Mouse (Mus musculus): ENCODE results near the gene Setdb1. TPM values are rescaled to one million over a fixed set of nuclear protein-coding genes. Genes with fewer than 3 reads are reported as not detected.

Gene Setdb1
- polyA plus RNA-seq, 1 experiment from 2014 or later: 20.1 TPM

- Histone ChIP-seq H3K4me3 (ENCODE audit: low read length) (peak overlapping the region; percentile 93), H3K4me1 (ENCODE audit: control insufficient read depth, insufficient read depth, low read length) (peaks cover 34% of the 10 kb centered on the region), H3K27me3 (ENCODE audit: control insufficient read depth, insufficient read depth, low read length) (no peaks in the 10 kb centered on the region), H3K9ac (ENCODE audit: low read length) (no peak overlapping the region; the same call in 1 of the 2 replicates), H3K36me3 (ENCODE audit: control insufficient read depth, insufficient read depth) (no peaks in the 10 kb centered on the region), H3K27ac (ENCODE audit: low read length) (no peak overlapping the region), H3K9me3 (replicated peaks; ENCODE audit: control insufficient read depth, low read length) (no peaks in the 10 kb centered on the region), H3K4me2 (ENCODE audit: low read depth, low read length) (peak overlapping the region; percentile 94)
- WGBS: 67% methylated on average over 6 of the region's 6 CpGs
- ATAC-seq (replicated peaks; ENCODE audit: extremely low read depth, insufficient read depth, low FRiP score): no peak
These were observed 42.9 kb downstream of the Setdb1 start for GRCm38 (mm10) chr3:95314075-95314474.

- no peaks in the 10 kb centered on the region for H3K27me3 ChIP-seq (ENCODE audit: control insufficient read depth, insufficient read depth, low read length)
- H3K4me2 ChIP-seq (ENCODE audit: low read depth, low read length): no peak overlapping the region
- no peak overlapping the region for H3K4me3 ChIP-seq (ENCODE audit: low read length)
- no peak overlapping the region for H3K9ac ChIP-seq (ENCODE audit: low read length)
- 45% methylated on average over 7 of the region's 7 CpGs for WGBS
- H3K4me1 ChIP-seq (ENCODE audit: control insufficient read depth, insufficient read depth, low read length): peaks cover 28% of the 10 kb centered on the region
- ATAC-seq (replicated peaks; ENCODE audit: extremely low read depth, insufficient read depth, low FRiP score): no peak
- no peaks in the 10 kb centered on the region for H3K36me3 ChIP-seq (ENCODE audit: control insufficient read depth, insufficient read depth)
- H3K9me3 ChIP-seq (replicated peaks; ENCODE audit: control insufficient read depth, low read length): no peaks in the 10 kb centered on the region
- H3K27ac ChIP-seq (ENCODE audit: low read length): no peak overlapping the region
These were observed 43.5 kb downstream of the Setdb1 start for GRCm38 (mm10) chr3:95313476-95313875.

GRCm38 (mm10) chr3:95312623-95313022 is 44.4 kb downstream of the Setdb1 start:
- Histone ChIP-seq H3K4me3 (ENCODE audit: low read length) (no peak overlapping the region), H3K4me2 (ENCODE audit: low read depth, low read length) (no peak overlapping the region), H3K36me3 (ENCODE audit: control insufficient read depth, insufficient read depth) (no peaks in the 10 kb centered on the region), H3K9me3 (replicated peaks; ENCODE audit: control insufficient read depth, low read length) (no peaks in the 10 kb centered on the region), H3K4me1 (ENCODE audit: control insufficient read depth, insufficient read depth, low read length) (peaks cover 21% of the 10 kb centered on the region), H3K9ac (ENCODE audit: low read length) (no peak overlapping the region), H3K27me3 (ENCODE audit: control insufficient read depth, insufficient read depth, low read length) (no peaks in the 10 kb centered on the region), H3K27ac (ENCODE audit: low read length) (no peak overlapping the region)
- ATAC-seq (replicated peaks; ENCODE audit: extremely low read depth, insufficient read depth, low FRiP score): no peak
- 61% methylated on average over 6 of the region's 6 CpGs for WGBS

GRCm38 (mm10) chr3:95310968-95311882 is 45.8 kb downstream of the Setdb1 start:
- no peak overlapping the region for H3K9ac ChIP-seq (ENCODE audit: low read length)
- H3K4me2 ChIP-seq (ENCODE audit: low read depth, low read length): no peak overlapping the region
- no peaks in the 10 kb centered on the region for H3K36me3 ChIP-seq (ENCODE audit: control insufficient read depth, insufficient read depth)
- no peak overlapping the region for H3K27ac ChIP-seq (ENCODE audit: low read length)
- peaks cover 11% of the 10 kb centered on the region for H3K4me1 ChIP-seq (ENCODE audit: control insufficient read depth, insufficient read depth, low read length)
- WGBS: 64% methylated on average over 9 of the region's 9 CpGs
- H3K9me3 ChIP-seq (replicated peaks; ENCODE audit: control insufficient read depth, low read length): no peaks in the 10 kb centered on the region
- no peak for ATAC-seq (replicated peaks; ENCODE audit: extremely low read depth, insufficient read depth, low FRiP score)
- no peak overlapping the region for H3K4me3 ChIP-seq (ENCODE audit: low read length)
- H3K27me3 ChIP-seq (ENCODE audit: control insufficient read depth, insufficient read depth, low read length): no peaks in the 10 kb centered on the region

- H3K9me3 ChIP-seq (replicated peaks; ENCODE audit: control insufficient read depth, low read length): no peaks in the 10 kb centered on the region
- H3K4me1 ChIP-seq (ENCODE audit: control insufficient read depth, insufficient read depth, low read length): peaks cover 10% of the 10 kb centered on the region
- no peak overlapping the region for H3K27ac ChIP-seq (ENCODE audit: low read length)
- H3K9ac ChIP-seq (ENCODE audit: low read length): no peak overlapping the region
- no peak overlapping the region for H3K4me3 ChIP-seq (ENCODE audit: low read length)
- no peak for ATAC-seq (replicated peaks; ENCODE audit: extremely low read depth, insufficient read depth, low FRiP score)
- H3K4me2 ChIP-seq (ENCODE audit: low read depth, low read length): no peak overlapping the region
- 52% methylated on average over 3 of the region's 3 CpGs for WGBS
- H3K27me3 ChIP-seq (ENCODE audit: control insufficient read depth, insufficient read depth, low read length): no peaks in the 10 kb centered on the region
- no peaks in the 10 kb centered on the region for H3K36me3 ChIP-seq (ENCODE audit: control insufficient read depth, insufficient read depth)
These were observed 46.5 kb downstream of the Setdb1 start for GRCm38 (mm10) chr3:95310496-95310895.

- H3K9ac ChIP-seq (ENCODE audit: low read length): no peak within 1 kb of the TSS
- H3K4me3 ChIP-seq (ENCODE audit: low read length): no peak within 1 kb of the TSS
- H3K4me2 ChIP-seq (ENCODE audit: low read depth, low read length): no peak within 1 kb of the TSS
- H3K9me3 ChIP-seq (replicated peaks; ENCODE audit: control insufficient read depth, low read length): no peaks in the 10 kb centered on the region
- H3K36me3 ChIP-seq (ENCODE audit: control insufficient read depth, insufficient read depth): no peaks in the 10 kb centered on the region
- no peaks in the 10 kb centered on the region for H3K27me3 ChIP-seq (ENCODE audit: control insufficient read depth, insufficient read depth, low read length)
- no peak within 1 kb of the TSS for H3K27ac ChIP-seq (ENCODE audit: low read length)
- H3K4me1 ChIP-seq (ENCODE audit: control insufficient read depth, insufficient read depth, low read length): peaks cover 3% of the 10 kb centered on the region; the same call in 1 of the 2 replicates
- 48% methylated on average over 7 of the region's 7 CpGs for WGBS
- no peak for ATAC-seq (replicated peaks; ENCODE audit: extremely low read depth, insufficient read depth, low FRiP score)
These were observed 49.9 kb downstream of the Setdb1 start, which contains the start of gene Anxa9 for GRCm38 (mm10) chr3:95307100-95307499. TSS of gene Anxa9 (minus strand) at chr3:95307176.

- Histone ChIP-seq H3K4me2 (ENCODE audit: low read depth, low read length) (no peak overlapping the region), H3K4me1 (ENCODE audit: control insufficient read depth, insufficient read depth, low read length) (peaks cover 3% of the 10 kb centered on the region; the same call in 1 of the 2 replicates), H3K4me3 (ENCODE audit: low read length) (no peak overlapping the region), H3K9ac (ENCODE audit: low read length) (no peak overlapping the region), H3K27ac (ENCODE audit: low read length) (no peak overlapping the region), H3K9me3 (replicated peaks; ENCODE audit: control insufficient read depth, low read length) (no peaks in the 10 kb centered on the region), H3K36me3 (ENCODE audit: control insufficient read depth, insufficient read depth) (no peaks in the 10 kb centered on the region), H3K27me3 (ENCODE audit: control insufficient read depth, insufficient read depth, low read length) (no peaks in the 10 kb centered on the region)
- ATAC-seq (replicated peaks; ENCODE audit: extremely low read depth, insufficient read depth, low FRiP score): no peak
- WGBS: 41% methylated on average over 4 of the region's 4 CpGs
These were observed 50.8 kb downstream of the Setdb1 start for GRCm38 (mm10) chr3:95306244-95306643.

GRCm38 (mm10) chr3:95301204-95301796 is 55.7 kb downstream of the Setdb1 start:
- 88% methylated on average over 3 of the region's 3 CpGs for WGBS
- peaks cover 4% of the 10 kb centered on the region for H3K36me3 ChIP-seq (ENCODE audit: control insufficient read depth, insufficient read depth)
- no peak for ATAC-seq (replicated peaks; ENCODE audit: extremely low read depth, insufficient read depth, low FRiP score)

GRCm38 (mm10) chr3:95298018-95298417 is 59.0 kb downstream of the Setdb1 start:
- Histone ChIP-seq H3K4me3 (ENCODE audit: low read length) (no peak overlapping the region), H3K27me3 (ENCODE audit: control insufficient read depth, insufficient read depth, low read length) (no peaks in the 10 kb centered on the region), H3K4me2 (ENCODE audit: low read depth, low read length) (no peak overlapping the region), H3K4me1 (ENCODE audit: control insufficient read depth, insufficient read depth, low read length) (peaks cover 5% of the 10 kb centered on the region), H3K27ac (ENCODE audit: low read length) (no peak overlapping the region), H3K9me3 (replicated peaks; ENCODE audit: control insufficient read depth, low read length) (no peaks in the 10 kb centered on the region), H3K36me3 (ENCODE audit: control insufficient read depth, insufficient read depth) (peaks cover 14% of the 10 kb centered on the region), H3K9ac (ENCODE audit: low read length) (no peak overlapping the region)
- WGBS: 62% methylated on average over 7 of the region's 7 CpGs
- ATAC-seq (replicated peaks; ENCODE audit: extremely low read depth, insufficient read depth, low FRiP score): no peak

More at GRCm38 (mm10) chr3:95301204-95301796, 55.7 kb downstream of the Setdb1 start:
- Histone ChIP-seq H3K4me3 (ENCODE audit: low read length) (no peak overlapping the region), H3K9me3 (replicated peaks; ENCODE audit: control insufficient read depth, low read length) (no peaks in the 10 kb centered on the region), H3K9ac (ENCODE audit: low read length) (no peak overlapping the region), H3K27me3 (ENCODE audit: control insufficient read depth, insufficient read depth, low read length) (no peaks in the 10 kb centered on the region), H3K4me2 (ENCODE audit: low read depth, low read length) (no peak overlapping the region), H3K27ac (ENCODE audit: low read length) (no peak overlapping the region), H3K4me1 (ENCODE audit: control insufficient read depth, insufficient read depth, low read length) (peaks cover 2% of the 10 kb centered on the region)
